Mouse (Mus musculus) heart, postnatal 14 days (tissue): ENCODE results near the gene Rasgrf1. TPM values are rescaled to one million over a fixed set of nuclear protein-coding genes. Genes with fewer than 3 reads are reported as not detected.

ENCODE experiments used
- DNase-seq, 2 experiments: peaks; one replicate each; pipeline ENCODE4 v3.0.0; 2021 to 2022
- intact Hi-C: fragments of 180-260 bp; cut with DNase I; formaldehyde crosslinking; loops from one replicate; pipeline ENCODE4 v1.15.1; 2025
- total RNA-seq, 2 experiments: library from RNA; stranded (reverse); gene quantifications; 2 replicates each; pipeline ENCODE4 v1.2.3; 2021

The Rasgrf1 gene
- total RNA-seq, 2 experiments from 2014 or later: not detected

DNA sequence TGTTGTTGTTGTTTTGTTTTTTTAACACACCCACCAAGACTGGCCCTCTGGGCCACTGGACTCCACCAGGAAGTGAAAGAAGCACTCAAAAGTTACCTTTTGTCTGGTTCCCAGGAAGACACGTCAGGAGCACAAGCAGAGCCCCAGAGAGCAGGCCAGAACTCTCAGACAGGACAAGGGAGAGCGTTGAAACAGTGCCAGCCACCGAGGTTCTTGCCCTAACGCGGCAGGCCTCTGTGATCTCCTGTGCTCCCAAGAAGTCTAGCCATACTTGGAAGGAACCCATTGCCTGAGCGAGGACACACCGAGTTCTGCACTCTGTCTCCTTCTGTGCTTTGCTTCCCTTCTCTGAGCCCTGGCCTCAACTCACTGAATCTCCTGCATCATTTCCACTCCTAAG is 160.5 kb downstream of the Rasgrf1 start:
- DNase-seq: no peak
- intact Hi-C loops: no loop called here

DNA sequence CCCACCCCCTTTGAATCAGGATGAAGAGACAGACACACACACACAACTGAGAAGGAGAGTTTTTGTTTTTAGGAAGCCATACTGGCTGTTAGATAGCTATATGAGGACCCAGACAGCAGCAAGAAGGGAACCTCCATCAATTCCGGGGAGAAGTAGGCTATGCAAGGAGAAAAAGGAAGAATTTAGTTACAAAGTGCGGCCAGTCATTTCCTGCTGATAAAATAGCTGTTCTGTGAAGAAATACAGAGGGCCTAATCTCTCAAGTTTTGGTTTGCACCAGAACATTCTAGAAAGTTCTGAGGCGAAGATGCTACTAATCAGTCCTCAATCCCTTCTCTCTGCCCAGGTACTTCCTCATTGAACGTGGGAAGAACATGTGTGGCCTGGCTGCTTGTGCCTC is 165.6 kb downstream of the Rasgrf1 start:
- intact Hi-C loops: loop anchor here (5.0 kb wide), 1 partner anchor 98 kb away; no protein-coding TSS in a partner anchor
- DNase-seq: no peak

DNA sequence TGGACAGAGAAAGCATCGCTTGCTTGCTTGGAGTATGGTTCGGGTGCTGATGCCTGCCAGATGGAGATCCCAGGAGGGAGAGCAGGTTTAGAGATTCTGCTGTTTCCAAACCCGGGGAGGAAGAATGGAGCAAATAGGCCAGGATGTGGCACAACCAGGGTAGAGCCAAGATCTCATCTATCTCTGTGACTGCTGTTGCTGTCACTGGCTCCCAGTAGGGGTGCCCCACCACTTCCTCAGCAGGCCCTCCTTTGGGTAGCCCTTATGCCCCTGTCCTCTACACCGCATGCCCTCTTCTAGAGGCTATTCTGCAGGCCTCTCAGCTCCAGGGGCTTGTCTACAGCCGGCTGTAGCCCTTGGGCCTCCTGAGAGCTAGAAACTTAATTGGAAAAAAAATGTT is 166.4 kb downstream of the Rasgrf1 start:
- DNase-seq: no peak
- intact Hi-C loops: loop anchor here (2.0 to 5.0 kb wide), 2 partner anchors 99 to 249 kb away; no protein-coding TSS in a partner anchor

Other genes starting within 250 kb of the Rasgrf1 start
- gene Tmed3, start 204.8 kb upstream of the Rasgrf1 start, total RNA-seq: 10 to 100 TPM; 25.9 to 26.8 TPM
- gene Ankrd34c, start 171.4 kb upstream of the Rasgrf1 start, total RNA-seq: not detected
- 10 to 100 TPM; 39.9 to 40.0 TPM for gene Ctsh, start 144.2 kb downstream of the Rasgrf1 start, total RNA-seq
- 100 to 1,000 TPM; 249 to 263 TPM for gene Morf4l1, start 204.9 kb downstream of the Rasgrf1 start, total RNA-seq